Mouse (Mus musculus) G1E-ER4 (cell line): ENCODE results near the gene Nfkbia. TPM values are rescaled to one million over a fixed set of nuclear protein-coding genes. Genes with fewer than 3 reads are reported as not detected.

Experiments
- GATA1 ChIP-seq: IDR thresholded peaks from one replicate; pipeline ENCODE4 v1.8.0; 2012; ENCODE audit warnings: low read length, inconsistent platforms
- polyA plus RNA-seq: library from polyadenylated mRNA; stranded (reverse); fragments of >175 nt; gene quantifications from 2 replicates; pipeline ENCODE4 v1.2.3, GENCODE M21; 2012

The Nfkbia gene
- polyA plus RNA-seq, 1 experiment = 5.2 TPM

DNA sequence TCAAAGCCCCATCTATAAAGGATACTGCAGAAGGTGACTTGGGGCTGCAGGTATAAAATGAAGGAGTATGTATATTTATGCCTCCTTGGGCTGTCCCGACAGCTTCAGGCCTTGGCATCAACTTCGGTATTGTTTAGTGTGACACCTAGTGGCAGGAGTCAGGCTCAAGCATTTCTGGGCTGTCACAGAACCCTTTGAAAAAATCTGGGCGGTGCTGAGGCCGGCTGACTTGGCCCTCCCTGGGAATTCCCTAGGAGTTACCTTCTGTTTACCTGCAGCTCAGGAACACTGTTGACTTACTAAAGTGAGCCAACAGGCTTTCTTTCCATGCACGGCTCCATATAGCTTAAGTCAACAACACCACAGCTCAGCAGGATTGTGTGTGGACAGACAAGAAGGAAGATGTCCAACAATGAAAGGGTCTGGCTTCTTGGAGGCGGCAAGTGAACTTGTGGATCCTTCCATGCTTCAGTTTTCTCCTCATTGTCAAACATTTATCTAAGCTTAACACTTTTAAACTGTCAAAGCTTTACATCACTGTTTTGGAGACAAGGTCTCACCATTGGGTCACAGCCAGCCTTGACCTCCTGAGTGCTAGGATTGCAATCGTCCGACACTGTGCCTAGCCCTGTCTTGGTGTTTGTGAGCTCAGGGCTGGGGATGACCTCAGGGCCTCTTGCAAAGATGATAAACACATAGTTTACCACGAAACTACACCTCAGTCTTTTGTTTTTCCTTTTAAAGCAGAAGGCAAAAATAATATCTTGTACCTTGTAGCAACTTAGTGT lies 2.9 kb upstream of the Nfkbia start:
- TF ChIP-seq GATA1 = no peak

DNA sequence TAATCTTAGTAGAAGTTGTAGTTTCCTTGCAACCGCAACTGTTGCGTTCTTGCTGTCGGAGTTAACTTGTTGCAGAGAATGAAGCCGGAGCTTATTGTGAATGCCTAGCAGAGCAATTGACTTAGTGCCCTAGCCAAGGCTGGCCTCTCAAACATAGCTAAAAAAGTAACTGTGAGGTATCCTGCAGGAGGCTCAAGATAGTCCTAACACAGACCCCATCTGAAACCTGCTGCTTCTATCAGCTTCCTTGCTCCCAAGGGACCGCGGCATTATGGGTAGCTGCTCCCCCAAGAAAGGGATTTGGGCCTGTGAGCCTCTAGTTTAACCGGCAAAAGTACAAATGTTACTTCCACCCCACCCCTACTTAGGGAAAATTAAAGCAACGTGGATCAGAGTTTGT lies 934 bp upstream of the Nfkbia start:
- no peak for TF ChIP-seq GATA1

DNA sequence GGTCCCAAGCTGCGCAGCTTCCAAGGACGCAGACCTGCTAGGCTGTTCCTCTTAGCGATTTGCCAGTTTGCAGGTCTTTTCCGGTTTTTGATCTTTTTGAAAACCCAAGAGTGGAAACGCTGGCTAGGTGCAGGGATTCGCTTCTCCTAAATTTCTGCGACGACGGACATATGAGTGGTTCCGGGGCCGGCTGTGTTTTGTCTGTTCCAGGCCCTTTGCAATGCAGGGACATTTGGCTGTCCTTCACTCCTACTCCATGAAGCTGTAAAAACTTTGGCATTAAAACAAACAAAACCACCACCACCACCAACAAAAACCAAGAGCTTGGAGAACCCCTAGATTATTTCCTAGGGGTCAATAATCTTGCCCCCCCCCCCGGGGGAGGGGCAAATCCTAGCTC lies 494 bp upstream of the Nfkbia start:
- TF ChIP-seq GATA1 = no peak

DNA sequence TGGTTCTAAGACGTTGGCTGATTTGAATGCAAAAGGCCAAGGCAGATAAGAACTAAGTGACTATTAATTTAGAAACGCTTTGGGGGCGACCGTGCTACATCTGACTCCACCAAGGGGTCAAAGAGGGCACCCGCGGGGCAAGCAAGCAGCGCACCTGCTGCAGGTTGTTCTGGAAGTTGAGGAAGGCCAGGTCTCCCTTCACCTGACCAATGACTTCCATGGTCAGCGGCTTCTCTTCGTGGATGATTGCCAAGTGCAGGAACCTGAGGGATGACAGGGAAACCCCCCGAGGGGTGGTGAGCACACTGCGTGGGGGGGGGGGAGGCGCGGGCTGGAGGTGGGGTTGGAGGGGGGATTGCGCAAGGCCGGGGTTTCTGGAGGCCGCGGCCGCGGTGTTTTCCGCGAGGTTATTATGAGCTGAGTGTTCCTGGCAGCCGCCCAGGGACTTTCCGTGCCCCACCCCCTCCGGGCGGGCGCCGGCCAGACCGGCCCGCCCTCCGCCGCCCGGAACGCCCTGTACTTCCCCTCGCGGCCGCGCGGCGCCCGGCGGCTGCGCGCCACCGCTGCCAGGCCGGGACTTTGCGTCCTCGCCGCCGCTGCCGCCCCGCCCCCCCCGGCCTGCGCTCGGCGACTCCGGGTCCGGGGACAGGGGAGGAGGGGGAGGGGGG lies 797 bp downstream of the Nfkbia start:
- no peak for TF ChIP-seq GATA1

- TF ChIP-seq GATA1 = no peak
Measured at GRCm38 (mm10) chr12:55490722-55491449, 1.6 kb downstream of the Nfkbia start.

- no peak for TF ChIP-seq GATA1
Measured at GRCm38 (mm10) chr12:55489986-55490721, 2.3 kb downstream of the Nfkbia start.

DNA sequence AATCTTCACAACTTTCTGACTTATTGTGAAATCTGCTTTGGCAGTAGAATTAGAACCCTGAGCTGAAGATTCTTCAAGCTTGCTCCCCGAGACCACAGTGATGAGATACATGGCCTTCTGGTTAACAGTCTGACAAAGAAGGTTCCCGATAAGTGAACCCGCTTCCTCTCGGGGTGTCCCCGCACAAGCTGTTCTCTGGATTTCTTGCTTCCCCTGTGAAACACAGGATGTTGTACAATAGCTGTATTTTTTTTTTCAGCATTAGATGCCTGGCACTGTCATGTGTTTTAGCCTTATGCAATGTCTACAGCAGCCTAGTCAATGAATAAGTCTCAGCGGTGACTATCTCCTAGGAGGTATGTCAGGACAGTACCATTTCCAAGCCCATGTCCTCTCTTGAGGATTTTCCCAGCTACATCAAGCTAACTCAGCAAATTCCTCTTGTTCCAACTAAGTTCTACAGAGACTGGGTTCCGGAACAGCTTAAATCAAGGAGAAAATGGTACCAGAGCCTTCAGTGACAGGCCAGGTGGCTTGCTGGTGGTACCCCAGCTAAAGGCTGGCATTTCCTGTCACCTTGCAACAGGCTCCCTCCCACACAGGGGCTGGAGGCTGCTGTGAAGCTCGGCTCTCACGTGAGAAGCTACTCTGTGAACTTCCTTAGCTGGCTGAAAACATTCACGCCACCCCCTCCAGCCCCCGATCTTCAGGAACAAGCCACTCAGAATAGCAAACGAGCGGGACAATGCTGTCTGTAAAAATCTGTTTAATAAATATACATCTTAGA lies 3.6 kb downstream of the Nfkbia start:
- TF ChIP-seq GATA1 = no peak

DNA sequence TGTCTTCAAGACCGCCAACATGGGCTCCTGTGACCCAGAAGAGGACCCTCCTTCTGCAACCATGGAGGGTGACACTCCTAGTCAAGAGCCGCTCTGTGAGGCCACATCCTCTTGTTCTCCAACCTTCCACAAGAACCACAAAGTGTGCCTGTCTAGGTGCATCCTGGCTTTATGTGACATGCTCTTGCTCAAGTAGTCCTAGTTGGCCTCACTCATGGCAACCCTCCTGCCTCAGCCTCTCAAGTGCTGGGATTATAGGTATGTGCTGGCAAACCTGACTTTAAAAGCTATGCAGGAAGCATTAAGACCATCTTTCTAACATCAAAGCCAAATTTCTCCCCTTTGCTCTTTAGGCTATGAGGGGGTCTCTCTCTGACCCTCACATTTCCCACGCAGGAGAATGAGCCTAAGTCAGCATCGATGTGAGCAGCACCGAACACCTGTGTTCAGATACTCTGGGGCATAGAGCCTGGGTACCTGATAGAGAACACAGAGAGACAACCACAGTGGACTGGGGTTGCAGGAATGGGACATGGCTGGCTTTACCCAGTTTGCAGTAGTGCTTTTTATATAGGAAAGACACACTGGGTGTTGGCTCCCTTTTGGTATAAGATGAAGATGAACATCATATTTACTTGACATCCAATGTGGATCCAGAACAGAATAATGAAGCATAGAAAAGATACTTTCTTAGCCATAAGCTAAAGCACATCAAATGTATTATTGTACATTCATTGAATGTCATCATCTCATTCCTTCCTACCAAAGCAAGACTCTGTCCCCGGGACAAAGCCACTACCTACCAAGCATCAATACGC lies 4.4 kb downstream of the Nfkbia start:
- TF ChIP-seq GATA1 = no peak

DNA sequence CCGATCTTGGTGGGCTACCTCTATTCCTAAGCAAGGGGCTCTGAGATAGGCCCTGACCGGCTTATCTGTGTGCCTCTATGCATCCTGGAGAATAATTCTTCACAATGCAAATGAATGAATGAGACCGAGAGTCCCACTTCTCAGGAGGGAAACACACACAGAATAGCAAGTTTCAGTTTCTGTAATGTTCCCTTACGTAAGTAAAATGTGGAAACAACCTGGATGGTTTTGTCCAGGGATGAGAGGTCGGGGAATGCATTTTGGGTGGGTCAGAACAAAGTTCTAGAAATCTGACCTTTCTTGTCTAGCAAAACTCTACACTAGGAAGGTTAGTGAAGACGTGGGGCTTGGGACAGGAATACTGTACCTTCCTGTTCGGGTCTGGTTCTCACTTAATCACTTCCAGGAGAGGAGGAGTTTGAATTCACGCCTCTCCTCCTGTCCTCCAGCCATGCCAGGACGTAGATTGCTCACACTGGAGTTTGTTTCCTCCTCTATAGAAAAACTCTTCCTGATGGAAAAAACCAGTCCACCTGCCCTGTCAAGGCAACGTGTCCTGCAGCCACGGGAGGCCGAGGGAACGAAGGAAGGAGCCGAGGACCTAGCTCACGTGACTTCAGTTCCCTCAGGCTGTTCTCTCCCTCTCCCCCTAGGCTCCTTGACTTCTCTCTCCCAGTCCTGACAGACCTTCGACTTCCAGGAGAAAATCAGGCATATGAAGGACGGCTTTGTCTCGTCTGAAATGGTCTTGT lies 5.3 kb downstream of the Nfkbia start:
- TF ChIP-seq GATA1 = no peak

DNA sequence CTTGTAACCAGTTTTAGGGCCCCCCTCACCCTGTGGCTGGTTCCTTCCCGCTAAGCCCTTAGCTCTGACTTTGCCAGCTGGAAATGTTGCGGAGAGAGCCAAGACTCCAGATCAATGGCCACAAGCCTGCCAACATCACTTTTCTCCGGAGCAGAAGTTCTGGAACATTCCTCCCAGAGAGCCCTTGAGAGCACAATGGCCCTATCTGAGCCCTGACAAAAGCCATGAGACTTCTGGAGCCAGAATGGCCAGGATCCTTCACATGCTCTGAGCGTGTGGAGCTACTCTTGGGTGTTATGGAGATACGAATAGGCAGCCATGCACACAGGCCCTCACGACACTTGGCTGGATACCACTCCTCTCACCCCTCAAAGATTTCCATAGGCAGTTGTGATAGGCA lies 7.6 kb downstream of the Nfkbia start:
- no peak for TF ChIP-seq GATA1

DNA sequence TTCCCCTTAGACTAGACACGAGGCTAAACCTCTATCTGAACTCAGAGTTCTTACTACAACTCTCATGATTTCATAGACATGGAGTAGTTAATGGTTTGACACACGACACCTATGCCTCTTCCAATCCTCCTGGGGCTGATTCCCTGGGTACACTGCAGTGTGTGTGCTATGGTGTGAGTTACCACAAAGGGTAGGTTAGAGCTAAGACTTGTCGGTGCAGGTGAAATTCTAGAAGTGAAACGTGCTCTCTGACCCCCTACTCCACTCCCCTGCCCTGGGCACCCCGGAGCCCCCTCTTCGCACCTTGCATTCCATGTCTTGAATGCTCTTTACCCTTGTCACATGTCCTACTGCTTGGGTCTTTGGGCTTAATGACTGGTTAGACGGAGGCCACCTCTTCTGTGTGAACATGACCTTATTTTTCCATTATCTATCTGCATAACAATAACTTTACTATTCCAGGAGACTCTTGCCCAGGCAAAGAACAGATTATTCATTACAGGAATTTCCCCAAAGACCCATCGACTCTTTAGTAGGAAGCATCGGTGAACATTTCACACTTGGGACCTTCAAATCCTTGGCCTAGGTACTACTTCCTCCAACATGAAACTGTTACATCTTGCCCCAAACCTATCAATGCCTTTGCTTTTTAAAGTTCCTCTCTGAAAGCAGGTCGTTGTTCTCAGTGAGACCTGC lies 8.2 kb downstream of the Nfkbia start:
- TF ChIP-seq GATA1 = no peak

DNA sequence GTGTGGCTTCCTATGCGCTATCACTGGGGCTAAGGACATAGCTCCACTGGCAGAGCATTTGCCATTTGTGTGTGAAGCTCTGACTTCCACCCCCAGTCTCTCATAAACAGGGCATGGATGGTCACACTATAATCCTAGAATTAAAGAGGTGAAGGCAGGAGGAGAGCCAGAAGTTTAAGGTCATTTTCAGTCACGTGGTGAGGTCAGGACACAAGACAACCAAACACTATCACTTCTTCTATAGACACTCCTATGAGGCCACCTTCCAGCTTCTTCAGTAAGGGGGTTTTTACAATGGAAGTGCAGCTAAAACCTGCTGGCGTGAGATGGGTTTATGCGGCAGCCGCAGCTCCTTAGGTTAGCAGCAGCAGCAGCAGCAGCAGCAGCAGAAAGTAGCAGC lies 8.9 kb downstream of the Nfkbia start:
- TF ChIP-seq GATA1 = no peak

DNA sequence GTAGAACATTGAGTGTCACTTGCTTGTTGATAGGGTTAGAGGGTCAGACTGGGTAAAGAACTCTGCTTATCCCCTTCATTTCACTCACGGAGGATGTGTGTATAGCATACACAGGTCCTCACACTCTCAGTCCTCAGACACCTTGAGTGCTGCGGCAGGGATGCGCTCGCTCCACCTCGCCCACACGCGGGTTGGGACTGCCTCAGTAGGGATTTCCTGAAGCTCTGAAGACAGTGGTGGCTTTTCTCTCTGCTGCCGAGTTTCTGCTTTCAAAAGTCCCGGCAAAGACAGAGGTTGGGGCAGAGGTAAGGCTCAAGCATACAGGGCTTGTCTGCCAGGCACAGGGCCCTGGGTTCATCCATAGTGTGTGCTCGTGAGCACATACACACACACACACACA lies 9.7 kb downstream of the Nfkbia start:
- TF ChIP-seq GATA1 = no peak
